Mouse (Mus musculus): ENCODE results near the gene Epha6. TPM values are rescaled to one million over a fixed set of nuclear protein-coding genes. Genes with fewer than 3 reads are reported as not detected.
"Not testable (repeated sequence)": the region's sequence is repeated elsewhere in the genome, so short reads cannot be mapped to it uniquely, and the experiment has no call there.

The Epha6 gene
- total RNA-seq, 2 experiments from 2014 or later: not detected

GRCm38 (mm10) chr16:59923696-59924095, 681.6 kb downstream of the Epha6 start:
- no peak for DNase-seq

- no peak for DNase-seq
These were observed 725.3 kb downstream of the Epha6 start for GRCm38 (mm10) chr16:59880073-59880472.

GRCm38 (mm10) chr16:59871792-59872191, 733.5 kb downstream of the Epha6 start:
- no peak for DNase-seq

GRCm38 (mm10) chr16:59854160-59854717, 751.1 kb downstream of the Epha6 start:
- DNase-seq: no peak

- no peak for DNase-seq
These were observed 752.6 kb downstream of the Epha6 start for GRCm38 (mm10) chr16:59852689-59853088.

GRCm38 (mm10) chr16:59846574-59846973, 758.8 kb downstream of the Epha6 start:
- peak; percentile 1 to 11 for DNase-seq

GRCm38 (mm10) chr16:59836778-59837177, 768.6 kb downstream of the Epha6 start:
- no peak for DNase-seq

- DNase-seq: no peak
These were observed 769.0 kb downstream of the Epha6 start for GRCm38 (mm10) chr16:59836304-59836703.

GRCm38 (mm10) chr16:59832468-59832867, 772.9 kb downstream of the Epha6 start:
- no peak for DNase-seq

- DNase-seq: no peak
These were observed 775.7 kb downstream of the Epha6 start for GRCm38 (mm10) chr16:59829655-59830054.

- DNase-seq: not testable (repeated sequence)
These were observed 805.5 kb downstream of the Epha6 start for GRCm38 (mm10) chr16:59799790-59800189.

GRCm38 (mm10) chr16:59772297-59772696, 833.0 kb downstream of the Epha6 start:
- no peak for DNase-seq

- DNase-seq: no peak
These were observed 834.9 kb downstream of the Epha6 start for GRCm38 (mm10) chr16:59770421-59770820.

- no peak for DNase-seq
These were observed 835.4 kb downstream of the Epha6 start for GRCm38 (mm10) chr16:59769936-59770335.

- no peak for DNase-seq
These were observed 844.5 kb downstream of the Epha6 start for GRCm38 (mm10) chr16:59760875-59761274.

- DNase-seq: no peak
These were observed 854.4 kb downstream of the Epha6 start for GRCm38 (mm10) chr16:59750905-59751304.

- no peak for DNase-seq
These were observed 861.7 kb downstream of the Epha6 start for GRCm38 (mm10) chr16:59743669-59744068.

- no peak for DNase-seq
These were observed 889.8 kb downstream of the Epha6 start for GRCm38 (mm10) chr16:59715524-59715923.

- DNase-seq: no peak
These were observed 912.1 kb downstream of the Epha6 start for GRCm38 (mm10) chr16:59693230-59693629.

- DNase-seq: no peak
These were observed 916.2 kb downstream of the Epha6 start for GRCm38 (mm10) chr16:59689120-59689519.

GRCm38 (mm10) chr16:59685135-59685534, 920.2 kb downstream of the Epha6 start:
- no peak for DNase-seq

- peak; percentile 48 to 76 for DNase-seq
These were observed 921.9 kb downstream of the Epha6 start for GRCm38 (mm10) chr16:59683434-59683833.

GRCm38 (mm10) chr16:59682216-59682891, 923.0 kb downstream of the Epha6 start:
- no peak for DNase-seq

GRCm38 (mm10) chr16:59666938-59667337, 938.4 kb downstream of the Epha6 start:
- no peak for DNase-seq

Data from heart, adult 18-20 months (tissue).